Mouse (Mus musculus) embryonic fibroblast, embryonic 13.5 days (primary cell): ENCODE measurements around the gene Hspa1a.

Experiments used
- CTCF ChIP-seq: IDR thresholded peaks from 2 replicates; pipeline ENCODE4 v1.5.1; 2011; ENCODE audit warnings: mild to moderate bottlenecking, control low read depth, low read length, moderate library complexity, borderline replicate concordance; ENCODE audit not compliant: insufficient read depth
- POLR2A ChIP-seq: IDR thresholded peaks from 2 replicates; pipeline ENCODE4 v1.6.1; 2011; ENCODE audit warnings: low read depth, mild to moderate bottlenecking, control low read depth, low read length, moderate library complexity

DNA sequence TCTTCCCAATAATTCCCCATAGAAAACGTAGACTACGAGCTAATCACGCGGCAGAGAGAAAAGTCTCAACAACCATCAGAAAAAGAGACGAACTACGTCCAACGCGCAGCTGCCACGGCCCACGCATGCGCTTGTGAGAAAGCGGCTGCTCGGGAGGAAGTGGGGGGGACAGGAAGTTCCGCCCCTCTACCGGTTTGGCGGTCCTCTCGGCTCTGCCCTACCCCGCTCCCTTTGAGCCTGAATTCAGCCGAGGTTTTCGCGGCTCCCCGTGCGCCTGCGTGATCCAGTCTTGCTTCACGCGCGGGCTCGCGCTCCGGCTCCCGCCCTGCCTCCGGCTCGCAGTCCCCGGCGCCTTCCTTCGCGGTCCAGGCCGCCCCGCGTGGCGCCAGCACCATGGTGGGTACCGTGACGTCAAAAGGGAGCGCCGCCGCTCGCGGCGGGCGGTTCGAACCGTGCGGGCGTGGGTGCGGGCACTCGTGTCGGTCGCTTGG, 9.8 kb upstream of the Hspa1a start, which contains the start of gene Lsm2:
- TF ChIP-seq POLR2A (peak; percentile 91), CTCF (no peak)
